Mouse (Mus musculus): ENCODE data around the gene Dlx4.

Gene Dlx4

GRCm38 (mm10) chr11:95102161-95102904, 43.7 kb downstream of the Dlx4 start:
- no peaks in the 10 kb centered on the region for H3K36me3 ChIP-seq (ENCODE audit: control insufficient read depth, insufficient read depth, low read length, poor library complexity, severe bottlenecking)
- no peak for DNase-seq (ENCODE audit: low read depth, low spot score)
- H3K27me3 ChIP-seq (ENCODE audit: control insufficient read depth, insufficient read depth, low read length, poor library complexity, severe bottlenecking) = no peaks in the 10 kb centered on the region; the same call in 1 of the 2 replicates

GRCm38 (mm10) chr11:95101071-95101788, 44.8 kb downstream of the Dlx4 start:
- no peaks in the 10 kb centered on the region for H3K36me3 ChIP-seq (ENCODE audit: control insufficient read depth, insufficient read depth, low read length, poor library complexity, severe bottlenecking)
- peak; percentile 28 for DNase-seq (ENCODE audit: low read depth, low spot score)
- H3K27me3 ChIP-seq (ENCODE audit: control insufficient read depth, insufficient read depth, low read length, poor library complexity, severe bottlenecking) = no peaks in the 10 kb centered on the region; the same call in 1 of the 2 replicates

- Histone ChIP-seq H3K27me3 (ENCODE audit: control insufficient read depth, insufficient read depth, low read length, poor library complexity, severe bottlenecking) (no peaks in the 10 kb centered on the region; the same call in 1 of the 2 replicates), H3K36me3 (ENCODE audit: control insufficient read depth, insufficient read depth, low read length, poor library complexity, severe bottlenecking) (no peaks in the 10 kb centered on the region)
- DNase-seq (ENCODE audit: low read depth, low spot score) = no peak
These were observed 45.7 kb downstream of the Dlx4 start for GRCm38 (mm10) chr11:95100393-95100792.

- DNase-seq (ENCODE audit: low read depth, low spot score) = no peak
- H3K36me3 ChIP-seq (ENCODE audit: control insufficient read depth, insufficient read depth, low read length, poor library complexity, severe bottlenecking) = no peaks in the 10 kb centered on the region
These were observed 47.5 kb downstream of the Dlx4 start for GRCm38 (mm10) chr11:95098346-95099095.

GRCm38 (mm10) chr11:95097889-95098288, 48.2 kb downstream of the Dlx4 start:
- Histone ChIP-seq H3K27me3 (ENCODE audit: control insufficient read depth, insufficient read depth, low read length, poor library complexity, severe bottlenecking) (no peaks in the 10 kb centered on the region), H3K36me3 (ENCODE audit: control insufficient read depth, insufficient read depth, low read length, poor library complexity, severe bottlenecking) (no peaks in the 10 kb centered on the region)
- no peak for DNase-seq (ENCODE audit: low read depth, low spot score)

More at GRCm38 (mm10) chr11:95098346-95099095, 47.5 kb downstream of the Dlx4 start:
- no peaks in the 10 kb centered on the region for H3K27me3 ChIP-seq (ENCODE audit: control insufficient read depth, insufficient read depth, low read length, poor library complexity, severe bottlenecking)

GRCm38 (mm10) chr11:95096608-95097373, 49.3 kb downstream of the Dlx4 start:
- Histone ChIP-seq H3K36me3 (ENCODE audit: control insufficient read depth, insufficient read depth, low read length, poor library complexity, severe bottlenecking) (no peaks in the 10 kb centered on the region), H3K27me3 (ENCODE audit: control insufficient read depth, insufficient read depth, low read length, poor library complexity, severe bottlenecking) (no peaks in the 10 kb centered on the region)
- no peak for DNase-seq (ENCODE audit: low read depth, low spot score)

- no peaks in the 10 kb centered on the region for H3K27me3 ChIP-seq (ENCODE audit: control insufficient read depth, insufficient read depth, low read length, poor library complexity, severe bottlenecking)
- no peak for DNase-seq (ENCODE audit: low read depth, low spot score)
- H3K36me3 ChIP-seq (ENCODE audit: control insufficient read depth, insufficient read depth, low read length, poor library complexity, severe bottlenecking) = no peaks in the 10 kb centered on the region
These were observed 50.5 kb downstream of the Dlx4 start for GRCm38 (mm10) chr11:95095596-95095995.

- DNase-seq (ENCODE audit: low read depth, low spot score) = no peak
- no peaks in the 10 kb centered on the region for H3K36me3 ChIP-seq (ENCODE audit: control insufficient read depth, insufficient read depth, low read length, poor library complexity, severe bottlenecking)
- no peaks in the 10 kb centered on the region for H3K27me3 ChIP-seq (ENCODE audit: control insufficient read depth, insufficient read depth, low read length, poor library complexity, severe bottlenecking)
These were observed 53.0 kb downstream of the Dlx4 start for GRCm38 (mm10) chr11:95093077-95093476.
